Mouse (Mus musculus): ENCODE results near the gene Slc2a4.
A peak's percentile ranks its signal among the peaks of the same experiment; 100 is the strongest.
"Not testable (repeated sequence)": the region's sequence is repeated elsewhere in the genome, so short reads cannot be mapped to it uniquely, and the experiment has no call there.

Slc2a4 gene

GRCm38 (mm10) chr11:69970775-69971174, 22.8 kb upstream of the Slc2a4 start:
- DNase-seq (ENCODE audit: low read depth), result no peak

- no peak for DNase-seq (ENCODE audit: low read depth)
Observed at GRCm38 (mm10) chr11:69970222-69970621, 22.2 kb upstream of the Slc2a4 start.

- no peak for DNase-seq (ENCODE audit: low read depth)
Observed at GRCm38 (mm10) chr11:69968793-69969192, 20.8 kb upstream of the Slc2a4 start.

GRCm38 (mm10) chr11:69966860-69967517, 19.0 kb upstream of the Slc2a4 start:
- DNase-seq (ENCODE audit: low read depth), result no peak

- no peak for DNase-seq (ENCODE audit: low read depth)
Observed at GRCm38 (mm10) chr11:69966006-69966859, 18.2 kb upstream of the Slc2a4 start.

GRCm38 (mm10) chr11:69965271-69966005, 17.4 kb upstream of the Slc2a4 start:
- no peak for DNase-seq (ENCODE audit: low read depth)

- DNase-seq (ENCODE audit: low read depth), result no peak
Observed at GRCm38 (mm10) chr11:69964650-69965270, 16.8 kb upstream of the Slc2a4 start, which contains the start of gene Cldn7. TSS of gene Cldn7 (plus strand) at chr11:69964779.

- no peak for DNase-seq (ENCODE audit: low read depth)
Observed at GRCm38 (mm10) chr11:69961841-69962240, 13.9 kb upstream of the Slc2a4 start.

- peak; percentile 46 for DNase-seq (ENCODE audit: low read depth)
Observed at GRCm38 (mm10) chr11:69960616-69961015, 12.6 kb upstream of the Slc2a4 start.

- peak; percentile 23 for DNase-seq (ENCODE audit: low read depth)
Observed at GRCm38 (mm10) chr11:69956218-69956617, 8.2 kb upstream of the Slc2a4 start.

GRCm38 (mm10) chr11:69955618-69956017, 7.6 kb upstream of the Slc2a4 start:
- DNase-seq (ENCODE audit: low read depth), result not testable (repeated sequence)

- no peak for DNase-seq (ENCODE audit: low read depth)
Observed at GRCm38 (mm10) chr11:69953267-69953915, 5.4 kb upstream of the Slc2a4 start.

GRCm38 (mm10) chr11:69952274-69952673, 4.3 kb upstream of the Slc2a4 start:
- no peak for DNase-seq (ENCODE audit: low read depth)

- peak; percentile 21 for DNase-seq (ENCODE audit: low read depth)
Observed at GRCm38 (mm10) chr11:69950807-69951459, 2.9 kb upstream of the Slc2a4 start.

- peak; percentile 60 for DNase-seq (ENCODE audit: low read depth)
Observed at GRCm38 (mm10) chr11:69948763-69949150, 769 bp upstream of the Slc2a4 start.

- DNase-seq (ENCODE audit: low read depth), result no peak
Observed at GRCm38 (mm10) chr11:69947337-69948065, 487 bp downstream of the Slc2a4 start.

- no peak for DNase-seq (ENCODE audit: low read depth)
Observed at GRCm38 (mm10) chr11:69945997-69946891, 1.7 kb downstream of the Slc2a4 start.

GRCm38 (mm10) chr11:69945216-69945615, 2.8 kb downstream of the Slc2a4 start:
- no peak for DNase-seq (ENCODE audit: low read depth)

- no peak for DNase-seq (ENCODE audit: low read depth)
Observed at GRCm38 (mm10) chr11:69940962-69941361, 7.0 kb downstream of the Slc2a4 start.
